Mouse (Mus musculus) liver, embryonic 13.5 days (tissue): ENCODE data around the gene F3. TPM values are rescaled to one million over a fixed set of nuclear protein-coding genes. Genes with fewer than 3 reads are reported as not detected.
A peak's percentile ranks its signal among the peaks of the same experiment; 100 is the strongest.

Experiments
- ATAC-seq: fragments of 200-750 bp; cut with Nextera tagmentation; 2 replicates; pipeline ENCODE4 v1.8.0; 2017; ENCODE audit warnings: low read depth, mild to moderate bottlenecking, moderate number of reproducible peaks, moderate library complexity
- DNase-seq: peaks from one replicate; pipeline ENCODE4 v3.0.0; 2022
- H3K27ac ChIP-seq: fragments of 300-500 bp; sonication (generic); 2 replicates; pipeline ENCODE4 v1.5.1; 2015; ENCODE audit warnings: moderate library complexity, mild to moderate bottlenecking, inconsistent platforms
- H3K27me3 ChIP-seq: fragments of 300-500 bp; sonication (generic); 2 replicates; pipeline ENCODE4 v1.6.1; 2015; ENCODE audit warnings: mild to moderate bottlenecking, inconsistent platforms
- H3K36me3 ChIP-seq: fragments of 300-500 bp; sonication (generic); 2 replicates; pipeline ENCODE4 v1.6.1; 2015; ENCODE audit warnings: mild to moderate bottlenecking, inconsistent platforms
- H3K4me1 ChIP-seq: fragments of 300-500 bp; sonication (generic); replicated peaks from 2 replicates; pipeline ENCODE4 v1.6.1; 2015; ENCODE audit warnings: inconsistent platforms
- H3K4me2 ChIP-seq: fragments of 300-500 bp; sonication (generic); 2 replicates; pipeline ENCODE4 v1.6.1; 2015; ENCODE audit warnings: inconsistent platforms, mild to moderate bottlenecking, moderate library complexity
- H3K4me3 ChIP-seq: fragments of 300-500 bp; sonication (generic); replicated peaks from 2 replicates; pipeline ENCODE4 v1.5.1; 2015; ENCODE audit warnings: mild to moderate bottlenecking, inconsistent platforms
- H3K9ac ChIP-seq: fragments of 300-500 bp; sonication (generic); 2 replicates; pipeline ENCODE4 v1.6.1; 2015; ENCODE audit warnings: mild to moderate bottlenecking, inconsistent platforms
- H3K9me3 ChIP-seq: fragments of 300-500 bp; sonication (generic); replicated peaks from 2 replicates; pipeline ENCODE4 v1.6.1; 2016; ENCODE audit warnings: inconsistent platforms
- WGBS: fragments of 180-500 bp; shearing (Covaris S2); methylation state at CpG from one replicate; pipeline ENCODE4 v1.1.7; 2015; ENCODE audit not compliant: insufficient replicate concordance; 5-methylcytosine and 5-hydroxymethylcytosine counted together
- polyA plus RNA-seq: library from polyadenylated mRNA; unstranded; fragments of >200 nt; fragmentation: Nextera tagmentation; extraction: Ambion mirVana; gene quantifications from 2 replicates; pipeline ENCODE4 v1.2.1, GENCODE M21; 2015

The F3 gene
- polyA plus RNA-seq: 0.48 and 0.52 TPM in 2 replicates

DNA sequence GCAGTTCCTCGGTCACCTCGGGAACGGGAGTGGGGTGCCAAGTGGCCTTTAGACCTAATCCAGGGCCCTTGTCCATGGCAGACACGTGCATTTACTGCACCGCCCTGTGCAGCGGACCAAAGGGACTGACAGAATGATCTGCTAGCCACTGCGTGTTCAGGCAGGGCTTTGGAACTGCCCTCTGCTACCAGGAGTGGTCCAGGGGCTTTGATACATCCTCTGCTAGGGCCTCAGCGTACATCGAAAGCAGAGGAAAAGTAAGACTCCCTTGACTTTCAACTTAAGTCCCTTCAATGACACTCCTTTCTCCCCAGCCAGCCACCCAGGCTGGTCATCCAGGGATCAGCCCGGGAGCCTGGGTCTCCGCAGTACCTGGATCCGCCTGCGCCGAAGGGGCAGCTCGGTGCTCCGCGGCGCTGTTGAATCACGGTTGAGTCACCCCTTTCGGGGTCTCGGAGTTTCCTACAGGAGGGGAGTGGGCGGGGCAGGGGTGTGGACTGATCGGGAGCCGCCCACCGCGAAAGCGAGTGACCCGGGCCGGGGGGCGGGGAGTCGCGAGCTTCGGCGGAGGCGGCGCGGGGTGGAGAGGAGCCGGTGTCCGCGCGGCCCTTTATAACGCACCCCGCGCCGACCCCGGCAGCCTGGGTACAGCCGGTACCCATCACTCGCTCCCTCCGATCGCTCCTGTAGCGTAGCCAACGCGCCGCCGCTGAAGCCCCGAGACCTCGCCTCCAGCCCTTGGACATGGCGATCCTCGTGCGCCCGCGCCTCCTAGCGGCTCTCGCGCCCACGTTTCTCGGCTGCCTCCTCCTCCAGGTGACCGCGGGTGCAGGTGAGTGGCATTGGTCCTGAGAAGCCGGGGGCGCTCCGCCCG lies at the start of gene F3:
F3 (plus strand) TSS at position 567 of the 874 bp plus-strand sequence.
- Histone ChIP-seq H3K4me2 (peak within 1 kb of the TSS; percentile 73), H3K27ac (no peak within 1 kb of the TSS), H3K9me3 (no peaks in the 10 kb centered on the region), H3K4me3 (peak within 1 kb of the TSS; percentile 58), H3K36me3 (no peaks in the 10 kb centered on the region), H3K4me1 (peaks cover 16% of the 10 kb centered on the region), H3K9ac (0 out of 2 replicates have a peak within 1 kb of the TSS, but pooled peaks have one; percentile 15), H3K27me3 (peaks cover 43% of the 10 kb centered on the region)
- under 1% methylated on average over 71 of the region's 73 CpGs for WGBS
- DNase-seq: peak; percentile 5
- peak; percentile 55 for ATAC-seq

- Histone ChIP-seq H3K4me2 (no peak overlapping the region), H3K4me1 (no peaks in the 10 kb centered on the region), H3K36me3 (no peaks in the 10 kb centered on the region), H3K27me3 (no peaks in the 10 kb centered on the region), H3K9ac (no peak overlapping the region), H3K4me3 (no peak overlapping the region), H3K27ac (no peak overlapping the region), H3K9me3 (no peaks in the 10 kb centered on the region)
- ATAC-seq (no peak), DNase-seq (no peak)
- WGBS: 42% methylated on average over 4 of the region's 4 CpGs
Observed at GRCm38 (mm10) chr3:121678935-121679334, 44.4 kb upstream of the F3 start.

DNA sequence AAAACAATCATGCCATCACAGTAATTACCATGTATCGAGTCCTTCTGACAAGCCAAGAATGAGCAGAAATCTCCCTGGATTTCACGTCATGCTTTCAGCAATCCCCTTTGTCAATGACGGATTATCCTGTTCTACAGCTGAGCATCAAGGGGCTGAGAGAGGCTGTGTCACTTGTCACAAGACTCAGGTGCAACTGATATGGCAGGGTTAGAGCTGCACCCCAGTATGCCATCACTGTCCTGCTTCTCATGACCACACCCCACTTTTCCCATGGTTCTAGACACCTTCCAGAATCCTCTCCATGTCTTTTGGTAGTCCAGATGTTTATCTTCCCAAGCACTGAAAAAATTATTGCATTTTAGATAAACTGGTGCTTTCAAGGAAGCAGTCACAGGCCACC lies 43.9 kb upstream of the F3 start:
- ATAC-seq (no peak), DNase-seq (no peak)
- Histone ChIP-seq H3K36me3 (no peaks in the 10 kb centered on the region), H3K4me3 (no peak overlapping the region), H3K9me3 (no peaks in the 10 kb centered on the region), H3K4me1 (0 out of 2 replicates have a peak, but pooled peaks cover 1% of the 10 kb centered on the region), H3K27me3 (no peaks in the 10 kb centered on the region), H3K9ac (no peak overlapping the region), H3K27ac (no peak overlapping the region), H3K4me2 (no peak overlapping the region)
- 65% methylated on average over 3 of the region's 3 CpGs for WGBS

DNA sequence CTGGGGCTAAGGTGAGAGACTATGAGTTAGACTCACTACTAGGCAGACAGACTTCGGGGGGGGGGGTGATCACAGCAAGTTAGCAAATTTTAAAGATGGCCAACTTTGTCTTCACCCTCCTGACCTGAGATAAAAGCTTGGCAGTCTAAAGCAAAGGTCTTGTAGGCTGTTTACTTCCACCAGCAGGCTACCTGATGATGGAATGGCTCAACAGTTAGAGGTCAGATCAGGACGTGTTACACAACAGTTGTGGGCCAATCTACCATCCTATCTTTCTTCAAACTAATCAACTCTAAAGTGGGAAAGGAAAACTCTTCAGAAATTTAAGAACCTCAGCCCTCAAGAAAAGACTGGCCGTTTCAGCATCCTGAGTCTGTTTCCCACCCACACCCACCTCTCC lies 43.1 kb upstream of the F3 start:
- H3K27ac ChIP-seq: no peak overlapping the region
- H3K4me3 ChIP-seq: no peak overlapping the region
- ATAC-seq (no peak), DNase-seq (no peak)
- H3K9ac ChIP-seq: no peak overlapping the region
- no peak overlapping the region for H3K4me2 ChIP-seq
- 37% methylated on average over 3 of the region's 3 CpGs for WGBS
- no peaks in the 10 kb centered on the region for H3K36me3 ChIP-seq
- H3K9me3 ChIP-seq: no peaks in the 10 kb centered on the region
- H3K4me1 ChIP-seq: 0 out of 2 replicates have a peak, but pooled peaks cover 5% of the 10 kb centered on the region
- no peaks in the 10 kb centered on the region for H3K27me3 ChIP-seq

GRCm38 (mm10) chr3:121682439-121683411 lies 40.6 kb upstream of the F3 start:
- Histone ChIP-seq H3K4me3 (no peak overlapping the region), H3K27ac (no peak overlapping the region), H3K4me1 (0 out of 2 replicates have a peak, but pooled peaks cover 5% of the 10 kb centered on the region), H3K36me3 (no peaks in the 10 kb centered on the region), H3K4me2 (no peak overlapping the region), H3K9me3 (no peaks in the 10 kb centered on the region), H3K27me3 (no peaks in the 10 kb centered on the region), H3K9ac (no peak overlapping the region)
- ATAC-seq (no peak), DNase-seq (no peak)
- 60% methylated on average over 10 of the region's 10 CpGs for WGBS

DNA sequence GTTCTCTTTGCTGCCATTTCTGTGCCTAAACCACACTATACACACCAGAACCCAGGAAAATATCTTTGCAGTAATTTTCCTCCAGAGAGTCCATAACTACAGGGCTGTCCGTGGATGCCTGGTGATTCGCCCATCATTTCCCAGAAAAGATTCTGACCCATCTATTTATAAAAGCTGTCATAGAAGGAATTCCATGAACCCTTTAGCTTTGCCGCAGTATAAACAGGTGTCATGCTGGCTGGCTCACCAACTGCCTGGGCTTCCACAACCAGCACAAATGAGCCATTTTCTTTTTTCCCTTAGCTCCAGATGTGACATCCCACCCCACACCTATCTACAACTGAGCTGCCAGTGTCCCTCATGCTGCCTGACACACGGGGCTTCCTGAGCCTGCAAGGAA lies 38.8 kb upstream of the F3 start:
- Histone ChIP-seq H3K27ac (no peak overlapping the region), H3K9me3 (no peaks in the 10 kb centered on the region), H3K36me3 (no peaks in the 10 kb centered on the region), H3K4me1 (peaks cover 9% of the 10 kb centered on the region; the same call in 1 of the 2 replicates), H3K4me2 (no peak overlapping the region), H3K4me3 (no peak overlapping the region), H3K27me3 (no peaks in the 10 kb centered on the region), H3K9ac (no peak overlapping the region)
- no peak for DNase-seq
- WGBS: 53% methylated on average over 4 of the region's 4 CpGs
- no peak for ATAC-seq

GRCm38 (mm10) chr3:121684963-121685362 lies 38.4 kb upstream of the F3 start:
- Histone ChIP-seq H3K4me2 (no peak overlapping the region), H3K36me3 (no peaks in the 10 kb centered on the region), H3K27ac (no peak overlapping the region), H3K9me3 (no peaks in the 10 kb centered on the region), H3K27me3 (no peaks in the 10 kb centered on the region), H3K4me3 (no peak overlapping the region), H3K4me1 (peaks cover 9% of the 10 kb centered on the region; the same call in 1 of the 2 replicates), H3K9ac (no peak overlapping the region)
- DNase-seq (no peak), ATAC-seq (no peak)
- 61% methylated on average over 4 of the region's 4 CpGs for WGBS

DNA sequence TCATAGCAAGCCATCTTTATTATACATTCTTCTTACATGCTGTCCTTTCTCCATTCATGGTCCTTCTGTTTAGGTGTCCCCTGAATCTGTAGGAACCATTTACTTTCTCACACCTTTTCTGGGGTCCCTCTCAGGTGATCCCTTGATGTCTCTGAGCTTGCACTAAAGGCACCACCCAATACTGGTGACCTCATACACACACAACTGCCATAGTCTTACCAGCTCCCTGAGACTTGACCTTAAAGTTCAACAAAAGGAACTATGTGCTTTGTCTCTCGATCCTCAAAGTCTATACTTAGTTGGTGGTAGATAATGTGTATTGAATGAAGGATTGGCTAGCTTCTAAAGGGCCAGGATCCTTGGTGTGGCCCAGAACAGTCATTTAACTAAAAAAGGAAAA lies 37.4 kb upstream of the F3 start:
- H3K4me1 ChIP-seq: peaks cover 9% of the 10 kb centered on the region; the same call in 1 of the 2 replicates
- no peaks in the 10 kb centered on the region for H3K9me3 ChIP-seq
- ATAC-seq: no peak
- no peak overlapping the region for H3K4me3 ChIP-seq
- no peak for DNase-seq
- H3K4me2 ChIP-seq: no peak overlapping the region
- H3K9ac ChIP-seq: no peak overlapping the region
- 41% methylated on average over 1 of the region's 1 CpGs for WGBS
- no peak overlapping the region for H3K27ac ChIP-seq
- no peaks in the 10 kb centered on the region for H3K27me3 ChIP-seq
- no peaks in the 10 kb centered on the region for H3K36me3 ChIP-seq

DNA sequence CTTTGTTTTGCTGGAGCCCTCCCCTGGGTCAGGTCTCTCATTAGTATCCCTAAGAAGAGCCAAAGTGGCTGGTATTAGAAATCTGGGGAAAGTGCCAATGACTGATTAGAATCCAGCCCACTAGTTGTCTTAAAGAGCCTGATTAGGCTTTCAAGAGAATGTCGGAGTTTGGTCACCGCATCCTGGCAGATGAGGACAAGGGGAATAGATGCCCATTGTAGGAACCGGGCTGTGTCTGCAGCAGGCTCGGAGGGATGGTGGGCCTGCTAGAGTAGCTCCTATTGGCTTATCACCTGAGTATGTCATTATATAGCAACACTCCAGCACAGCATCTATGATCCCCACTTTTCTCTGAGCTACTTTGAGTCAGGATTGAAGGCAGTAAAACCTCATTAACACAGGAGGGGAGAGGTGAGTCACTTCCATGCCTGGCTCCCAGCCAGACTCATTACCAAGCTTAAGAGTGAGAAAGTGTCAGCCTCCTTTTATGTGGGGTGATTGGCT lies 36.9 kb upstream of the F3 start:
- peaks cover 9% of the 10 kb centered on the region; the same call in 1 of the 2 replicates for H3K4me1 ChIP-seq
- DNase-seq: no peak
- 60% methylated on average over 4 of the region's 4 CpGs for WGBS
- no peaks in the 10 kb centered on the region for H3K27me3 ChIP-seq
- H3K27ac ChIP-seq: no peak overlapping the region
- no peak for ATAC-seq
- H3K36me3 ChIP-seq: no peaks in the 10 kb centered on the region
- no peak overlapping the region for H3K4me3 ChIP-seq
- H3K9me3 ChIP-seq: no peaks in the 10 kb centered on the region
- no peak overlapping the region for H3K4me2 ChIP-seq
- no peak overlapping the region for H3K9ac ChIP-seq

GRCm38 (mm10) chr3:121687741-121688140 lies 35.6 kb upstream of the F3 start:
- ATAC-seq: no peak

GRCm38 (mm10) chr3:121689029-121689428 lies 34.3 kb upstream of the F3 start:
- no peaks in the 10 kb centered on the region for H3K27me3 ChIP-seq
- DNase-seq: no peak
- H3K9ac ChIP-seq: no peak overlapping the region
- H3K4me1 ChIP-seq: peaks cover 9% of the 10 kb centered on the region; the same call in 1 of the 2 replicates
- H3K9me3 ChIP-seq: no peaks in the 10 kb centered on the region
- H3K4me3 ChIP-seq: no peak overlapping the region
- no peak; the same call in 1 of the 2 replicates for ATAC-seq
- WGBS: 35% methylated on average over 5 of the region's 5 CpGs
- no peaks in the 10 kb centered on the region for H3K36me3 ChIP-seq
- H3K4me2 ChIP-seq: no peak overlapping the region
- H3K27ac ChIP-seq: no peak overlapping the region

More at GRCm38 (mm10) chr3:121687741-121688140, 35.6 kb upstream of the F3 start:
- H3K4me2 ChIP-seq: no peak overlapping the region
- peaks cover 9% of the 10 kb centered on the region; the same call in 1 of the 2 replicates for H3K4me1 ChIP-seq
- no peak overlapping the region for H3K27ac ChIP-seq
- H3K9ac ChIP-seq: no peak overlapping the region
- no peak for DNase-seq
- H3K9me3 ChIP-seq: no peaks in the 10 kb centered on the region
- H3K36me3 ChIP-seq: no peaks in the 10 kb centered on the region
- no peaks in the 10 kb centered on the region for H3K27me3 ChIP-seq
- no peak overlapping the region for H3K4me3 ChIP-seq
- WGBS: 74% methylated on average over 3 of the region's 3 CpGs
